9 mouse cellular contexts compared by ENCODE assay signal in genomic region chr8:35193771-35194170, GRCm38 (mm10).
DNase-seq lines count a peak whose midpoint lies in the region; ATAC-seq and TF ChIP-seq lines count a peak whose summit lies in the region.
"Had no signal": no experiment of that assay in that cellular context is flagged by ENCODE, and none has a peak within 500 bp of the region (broad histone marks: within the 10 kb centered on the region; RNA-seq: fewer than 3 reads in every experiment).

No protein-coding gene starts in this region.

- CTCF ChIA-PET in Patski (lab: Charles Lee), result interaction anchor here (3.4 kb wide), 1 partner anchor 12 kb away, joined by 7 read pairs; no protein-coding TSS in a partner anchor

- no peak for TF ChIP-seq EP300 in stomach, postnatal 0 days (optimal IDR thresholded peaks at IDR 0.05)

- in situ Hi-C loops in Patski (cut with MboI; ENCODE audit: low pct_unique_long_range_greater_than_20kb), result loop anchor here (10.0 kb wide), 2 partner anchors 271 to 319 kb away; no protein-coding TSS in a partner anchor

- H3K9me3 ChIP-seq in hindbrain, embryonic 15.5 days, result no peaks in the 10 kb centered on the region
- H3K9me3 ChIP-seq in hindbrain, embryonic 10.5 days, result no peaks in the 10 kb centered on the region
- H3K9me3 ChIP-seq in kidney, embryonic 16.5 days (ENCODE audit: low read length), result no peaks in the 10 kb centered on the region
- no peaks in the 10 kb centered on the region for H3K9me3 ChIP-seq in stomach, postnatal 0 days (ENCODE audit: control insufficient read depth, low read length)

- H3K36me3 ChIP-seq in hindbrain, embryonic 15.5 days, result no peaks in the 10 kb centered on the region
- no peaks in the 10 kb centered on the region for H3K36me3 ChIP-seq in hindbrain, embryonic 10.5 days
- H3K36me3 ChIP-seq in kidney, embryonic 16.5 days (ENCODE audit: insufficient read depth, low read length), result no peaks in the 10 kb centered on the region
- H3K36me3 ChIP-seq in stomach, postnatal 0 days (ENCODE audit: control insufficient read depth, insufficient read depth, low read length), result no peaks in the 10 kb centered on the region
- H3K36me3 ChIP-seq: G1E had no signal

- H3K4me2 ChIP-seq in hindbrain, embryonic 15.5 days, result no peak overlapping the region
- no peak overlapping the region for H3K4me2 ChIP-seq in kidney, embryonic 16.5 days (replicated peaks; ENCODE audit: low read depth, low read length)
- H3K4me2 ChIP-seq in stomach, postnatal 0 days (replicated peaks; ENCODE audit: low read depth), result no peak overlapping the region

- no peak overlapping the region for H3K27ac ChIP-seq in hindbrain, embryonic 15.5 days (replicated peaks)
- no peak overlapping the region for H3K27ac ChIP-seq in hindbrain, embryonic 10.5 days
- no peak overlapping the region for H3K27ac ChIP-seq in kidney, embryonic 16.5 days (ENCODE audit: low read length)
- H3K27ac ChIP-seq in stomach, postnatal 0 days (replicated peaks), result no peak overlapping the region

- no peak for DNase-seq in hindbrain, embryonic 10.5 days (ENCODE audit: low spot score)
- no peak for DNase-seq in Patski (ENCODE audit: low read depth, low spot score)
- DNase-seq in cerebellum, postnatal 14 days, result peak; percentile 58 to 60
- DNase-seq in stomach, postnatal 0 days (ENCODE audit: low spot score), result peak; percentile 48
- no peak for DNase-seq in spleen, postnatal 10 days (ENCODE audit: low spot score in 2 of 2)
- DNase-seq in MN1 (ENCODE audit: low spot score), result no peak

- no peak overlapping the region for H3K4me3 ChIP-seq in hindbrain, embryonic 15.5 days
- H3K4me3 ChIP-seq in hindbrain, embryonic 10.5 days, result no peak overlapping the region
- H3K4me3 ChIP-seq in kidney, embryonic 16.5 days (ENCODE audit: low read length), result no peak overlapping the region
- H3K4me3 ChIP-seq in stomach, postnatal 0 days (ENCODE audit: low read depth, low read length), result no peak overlapping the region

- no peak overlapping the region for H3K9ac ChIP-seq in hindbrain, embryonic 15.5 days
- no peak overlapping the region for H3K9ac ChIP-seq in kidney, embryonic 16.5 days (replicated peaks; ENCODE audit: low read length)
- no peak overlapping the region for H3K9ac ChIP-seq in stomach, postnatal 0 days (ENCODE audit: low read length)

- ATAC-seq in hindbrain, embryonic 15.5 days (ENCODE audit: low FRiP score, low read depth), result peak; percentile 77
- no peak for ATAC-seq in Patski
- ATAC-seq in kidney, embryonic 16.5 days (ENCODE audit: low FRiP score, low TSS enrichment), result peak; percentile 72
- ATAC-seq in stomach, postnatal 0 days (ENCODE audit: low FRiP score, low TSS enrichment), result peak; percentile 80

- peak; percentile 39 for TF ChIP-seq CTCF in Patski (IDR thresholded peaks at IDR 0.05)
- peak; percentile 74 for TF ChIP-seq CTCF in stomach, postnatal 0 days (IDR thresholded peaks at IDR 0.05; ENCODE audit: low read depth)

- no peaks in the 10 kb centered on the region for H3K27me3 ChIP-seq in hindbrain, embryonic 15.5 days
- no peaks in the 10 kb centered on the region for H3K27me3 ChIP-seq in hindbrain, embryonic 10.5 days (ENCODE audit: insufficient read depth, poor library complexity, severe bottlenecking)
- H3K27me3 ChIP-seq in Patski, result no peaks in the 10 kb centered on the region
- no peaks in the 10 kb centered on the region for H3K27me3 ChIP-seq in kidney, embryonic 16.5 days (ENCODE audit: insufficient read depth, low read length)
- H3K27me3 ChIP-seq in stomach, postnatal 0 days (ENCODE audit: control insufficient read depth, insufficient read depth, low read length), result no peaks in the 10 kb centered on the region

- POLR2A ChIA-PET in Patski (lab: Charles Lee), result no interaction called here

- WGBS in hindbrain, embryonic 15.5 days, result 30% methylated on average over 1 of the region's 1 CpGs
- 59% methylated on average over 1 of the region's 1 CpGs for WGBS in hindbrain, embryonic 10.5 days
- 32% methylated on average over 1 of the region's 1 CpGs for WGBS in kidney, embryonic 16.5 days
- WGBS in stomach, postnatal 0 days, result 4% methylated on average over 1 of the region's 1 CpGs

- no peaks in the 10 kb centered on the region for H3K4me1 ChIP-seq in hindbrain, embryonic 15.5 days (replicated peaks)
- H3K4me1 ChIP-seq in hindbrain, embryonic 10.5 days (replicated peaks), result peaks cover 20% of the 10 kb centered on the region
- no peaks in the 10 kb centered on the region for H3K4me1 ChIP-seq in kidney, embryonic 16.5 days (ENCODE audit: insufficient read depth, low read length)
- H3K4me1 ChIP-seq in stomach, postnatal 0 days (replicated peaks; ENCODE audit: control insufficient read depth, insufficient read depth), result 0 out of 2 replicates have a peak, but pooled peaks cover 3% of the 10 kb centered on the region

Comparison
In these comparisons a context has a peak if more than half of its experiments do, and no peak if none do; other contexts are left out.
1. DNase-seq: peak in cerebellum, postnatal 14 days (2 of 2) and stomach, postnatal 0 days (single experiment); none in hindbrain, embryonic 10.5 days (single experiment), Patski (single experiment), spleen, postnatal 10 days (0 of 2) and MN1 (single experiment).